In genomic region chr3:108325521-108325920, GRCm38 (mm10) we compare ENCODE assay signal across 36 mouse cellular contexts. TPM values are rescaled to one million over a fixed set of nuclear protein-coding genes. Genes with fewer than 3 reads are reported as not detected.
"Had no signal": no experiment of that assay in that cellular context is flagged by ENCODE, and none has a peak within 500 bp of the region (broad histone marks: within the 10 kb centered on the region; RNA-seq: fewer than 3 reads in every experiment).

No protein-coding gene starts in this region.

- H3K9me3 ChIP-seq: heart, embryonic 13.5 days; heart, embryonic 15.5 days; hindbrain, embryonic 13.5 days; hindbrain, embryonic 15.5 days; kidney, embryonic 15.5 days; limb, embryonic 13.5 days; limb, embryonic 15.5 days; liver, embryonic 12.5 days had no signal

- H3K4me3 ChIP-seq: heart, adult 2 months; heart, embryonic 13.5 days; heart, embryonic 15.5 days; hindbrain, embryonic 13.5 days; hindbrain, embryonic 15.5 days; kidney, embryonic 15.5 days; limb, embryonic 13.5 days; limb, embryonic 15.5 days; liver, embryonic 12.5 days had no signal

- H3K36me3 ChIP-seq: liver, embryonic 12.5 days had no signal

- H3K27ac ChIP-seq: heart, adult 2 months; heart, embryonic 15.5 days; hindbrain, embryonic 13.5 days; hindbrain, embryonic 15.5 days; hindbrain, postnatal 0 days; kidney, embryonic 15.5 days; kidney, postnatal 0 days; limb, embryonic 13.5 days; limb, embryonic 15.5 days; liver, embryonic 12.5 days; liver, embryonic 14.5 days had no signal

- H3K9ac ChIP-seq: heart, embryonic 13.5 days; heart, embryonic 15.5 days; hindbrain, embryonic 13.5 days; hindbrain, embryonic 15.5 days; kidney, embryonic 15.5 days; limb, embryonic 13.5 days; limb, embryonic 15.5 days; liver, embryonic 12.5 days; liver, embryonic 14.5 days had no signal

- ATAC-seq: hindbrain, postnatal 0 days; intestine, embryonic 16.5 days; liver, embryonic 12.5 days had no signal

- H3K27me3 ChIP-seq: heart, embryonic 13.5 days; heart, embryonic 15.5 days; hindbrain, embryonic 13.5 days; hindbrain, embryonic 15.5 days; kidney, embryonic 15.5 days; limb, embryonic 13.5 days; limb, embryonic 15.5 days; liver, embryonic 12.5 days had no signal

- DNase-seq: gastrocnemius, postnatal 25 days; heart, adult 11 months; heart, adult 2 months; heart, postnatal 14 days; heart, postnatal 36 days; kidney, adult 11 months; kidney, adult 2 months; kidney, adult 9 months; kidney, postnatal 14 days; kidney, postnatal 36 days; layer of hippocampus, adult 9-11 months; layer of hippocampus, postnatal 36 days; left cerebral cortex, postnatal 4 days had no signal

- H3K4me2 ChIP-seq: heart, embryonic 11.5 days; heart, embryonic 13.5 days; heart, embryonic 15.5 days; hindbrain, embryonic 13.5 days; hindbrain, embryonic 15.5 days; kidney, embryonic 15.5 days; limb, embryonic 13.5 days; limb, embryonic 15.5 days; liver, embryonic 12.5 days had no signal

RNA-seq across cellular contexts. Expression of gene Mybphl, which starts 39.2 kb away (rescaled TPM):
- total RNA-seq: gastrocnemius, adult 8-10 months; gastrocnemius, postnatal 25 days; hematopoietic stem cell, adult 5-6 weeks; hindbrain, postnatal 0 days; left cerebral cortex, adult 8-10 months; left cerebral cortex, postnatal 10 days; liver, adult 2 months had no signal
- polyA plus RNA-seq: gonadal fat pad, adult 2 months; hindbrain, embryonic 11.5 days; intestine, embryonic 14.5 days; intestine, embryonic 16.5 days; kidney, embryonic 15.5 days; kidney, postnatal 0 days; large intestine, adult 2 months; limb, embryonic 11.5 days; limb, embryonic 13.5 days; limb, embryonic 15.5 days; liver, adult 2 months had no signal

RNA-seq across cellular contexts. Expression of gene Psrc1, which starts 58.1 kb away (rescaled TPM):
- total RNA-seq: gastrocnemius, adult 8-10 months; liver, adult 2 months had no signal
